Mouse (Mus musculus) liver, postnatal 0 days (tissue): ENCODE data around the gene Fn1. TPM values are rescaled to one million over a fixed set of nuclear protein-coding genes. Genes with fewer than 3 reads are reported as not detected.

Experiments
- ATAC-seq: fragments of 200-750 bp; cut with Nextera tagmentation; 2 replicates; pipeline ENCODE4 v1.8.0; 2017; ENCODE audit warnings: mild to moderate bottlenecking, moderate library complexity
- DNase-seq: peaks from one replicate; pipeline ENCODE4 v3.0.0-alpha.2; 2016
- H3K27ac ChIP-seq: fragments of 300-500 bp; sonication (generic); 2 replicates; pipeline ENCODE4 v1.5.1; 2014; ENCODE audit warnings: antibody characterized with exemption, moderate library complexity, mild to moderate bottlenecking, low read depth
- H3K27me3 ChIP-seq: fragments of 300-500 bp; sonication (generic); 2 replicates; pipeline ENCODE4 v1.6.1; 2014; ENCODE audit warnings: low read length, control low read depth, mixed read lengths; ENCODE audit not compliant: insufficient read depth
- H3K36me3 ChIP-seq: fragments of 300-500 bp; sonication (generic); replicated peaks from 2 replicates; pipeline ENCODE4 v1.6.1; 2014; ENCODE audit warnings: mild to moderate bottlenecking, control low read depth, low read length, moderate library complexity, mixed read lengths; ENCODE audit not compliant: insufficient read depth
- H3K4me1 ChIP-seq: fragments of 300-500 bp; sonication (generic); 2 replicates; pipeline ENCODE4 v1.6.1; 2014; ENCODE audit warnings: antibody characterized with exemption, mild to moderate bottlenecking, control low read depth; ENCODE audit not compliant: insufficient read depth
- H3K4me2 ChIP-seq: fragments of 300-500 bp; sonication (generic); 2 replicates; pipeline ENCODE4 v1.6.1; 2014; ENCODE audit warnings: low read depth, mild to moderate bottlenecking, low read length, moderate library complexity, mixed read lengths
- H3K4me3 ChIP-seq: fragments of 300-500 bp; sonication (generic); 2 replicates; pipeline ENCODE4 v1.5.1; 2014; ENCODE audit warnings: low read depth, low read length
- H3K9ac ChIP-seq: fragments of 300-500 bp; sonication (generic); replicated peaks from 2 replicates; pipeline ENCODE4 v1.6.1; 2014; ENCODE audit warnings: mild to moderate bottlenecking, moderate library complexity
- H3K9me3 ChIP-seq: fragments of 300-500 bp; sonication (generic); 2 replicates; pipeline ENCODE4 v1.6.1; 2016; ENCODE audit warnings: mild to moderate bottlenecking, control low read depth, low read length, mixed read lengths
- CTCF ChIP-seq: sonication (generic); IDR thresholded peaks from 2 replicates; pipeline ENCODE4 v1.5.1; 2016; ENCODE audit warnings: antibody characterized with exemption, low read depth
- EP300 ChIP-seq: IDR thresholded peaks from 2 replicates; pipeline ENCODE4 v1.6.1; 2016; ENCODE audit warnings: antibody characterized with exemption, low read depth, mild to moderate bottlenecking
- WGBS: fragments of 180-500 bp; shearing (Covaris S2); extraction: QIAGEN DNeasy Blood & Tissue Kit; methylation state at CpG from one replicate; pipeline ENCODE4 v1.1.7; 2014; ENCODE audit not compliant: insufficient replicate concordance; 5-methylcytosine and 5-hydroxymethylcytosine counted together
- polyA plus RNA-seq: library from polyadenylated mRNA; unstranded; fragments of >200 nt; fragmentation: Nextera tagmentation; extraction: Ambion mirVana; gene quantifications from 2 replicates; pipeline ENCODE4 v1.2.1, GENCODE M21; 2015

The Fn1 gene
- polyA plus RNA-seq, 1 experiment from 2014 or later: 450 TPM

DNA sequence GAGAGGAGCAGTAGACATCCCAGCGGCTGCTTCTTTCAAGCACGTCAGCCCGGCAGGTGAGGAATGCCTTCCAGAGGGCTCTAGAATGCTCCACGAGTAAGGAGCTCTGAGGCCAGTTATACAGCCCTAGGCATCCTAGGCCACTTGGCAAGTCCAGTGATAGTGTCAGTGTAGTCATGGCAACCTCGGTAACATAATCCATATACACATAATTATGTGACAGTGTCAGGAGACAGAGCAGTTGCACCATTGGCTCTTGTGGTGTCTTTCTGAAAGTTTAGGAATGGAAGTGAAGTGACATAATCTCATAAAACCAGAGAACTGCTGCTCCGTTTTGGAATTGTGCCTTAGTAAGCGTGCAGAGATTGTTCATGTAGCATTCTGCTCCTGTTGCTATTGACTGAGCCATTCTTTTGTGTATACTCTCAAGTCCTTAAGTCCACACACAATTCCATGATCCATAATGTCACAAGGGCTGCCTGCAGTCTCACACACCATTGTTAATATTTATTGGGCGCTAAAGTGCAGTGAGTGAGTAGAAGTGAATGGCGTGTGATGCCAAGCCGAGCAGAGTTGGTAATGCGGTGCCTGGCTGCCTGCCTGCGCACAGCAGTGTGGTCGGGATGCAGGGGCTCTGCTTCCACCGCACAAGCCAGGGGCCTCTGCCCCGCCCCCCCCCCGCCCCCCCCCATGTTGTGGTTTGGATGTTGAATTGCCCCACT, 85.0 kb downstream of the Fn1 start:
- WGBS: 75% methylated on average over 16 of the region's 16 CpGs
- ATAC-seq (no peak), DNase-seq (no peak)
- Histone ChIP-seq H3K4me1 (no peaks in the 10 kb centered on the region), H3K27ac (no peak overlapping the region), H3K36me3 (peaks cover 83% of the 10 kb centered on the region), H3K4me2 (no peak overlapping the region), H3K27me3 (no peaks in the 10 kb centered on the region), H3K9me3 (no peaks in the 10 kb centered on the region), H3K9ac (no peak overlapping the region), H3K4me3 (no peak overlapping the region)
- TF ChIP-seq EP300 (no peak), CTCF (no peak)

- H3K36me3 ChIP-seq: peaks cover 71% of the 10 kb centered on the region
- DNase-seq: no peak
These were observed 88.7 kb downstream of the Fn1 start for GRCm38 (mm10) chr1:71564291-71564690.

GRCm38 (mm10) chr1:71560626-71561025, 92.4 kb downstream of the Fn1 start:
- H3K27ac ChIP-seq: no peak overlapping the region
- TF ChIP-seq CTCF: no peak
- no peak for TF ChIP-seq EP300
- 93% methylated on average over 4 of the region's 4 CpGs for WGBS
- ATAC-seq: no peak
- H3K27me3 ChIP-seq: no peaks in the 10 kb centered on the region
- DNase-seq: no peak
- peaks cover 39% of the 10 kb centered on the region for H3K36me3 ChIP-seq
- H3K4me2 ChIP-seq: no peak overlapping the region
- no peak overlapping the region for H3K4me3 ChIP-seq
- no peaks in the 10 kb centered on the region for H3K9me3 ChIP-seq
- H3K9ac ChIP-seq: no peak overlapping the region
- peaks cover 12% of the 10 kb centered on the region for H3K4me1 ChIP-seq

More at GRCm38 (mm10) chr1:71564291-71564690, 88.7 kb downstream of the Fn1 start:
- Histone ChIP-seq H3K9ac (no peak overlapping the region), H3K27ac (no peak overlapping the region), H3K4me2 (no peak overlapping the region), H3K4me1 (no peaks in the 10 kb centered on the region), H3K9me3 (no peaks in the 10 kb centered on the region), H3K27me3 (no peaks in the 10 kb centered on the region), H3K4me3 (no peak overlapping the region)
- ATAC-seq: no peak
- WGBS: 85% methylated on average over 7 of the region's 7 CpGs
- TF ChIP-seq CTCF (no peak), EP300 (no peak)

GRCm38 (mm10) chr1:71556688-71557612, 96.0 kb downstream of the Fn1 start, which contains the start of gene Atic:
TSS of gene Atic (plus strand) at chr1:71557150.
- WGBS: under 1% methylated on average over 55 of the region's 55 CpGs
- Histone ChIP-seq H3K4me3 (peak within 1 kb of the TSS; percentile 64), H3K36me3 (peaks cover 13% of the 10 kb centered on the region), H3K4me2 (peak within 1 kb of the TSS; percentile 95), H3K27me3 (no peaks in the 10 kb centered on the region), H3K9me3 (no peaks in the 10 kb centered on the region), H3K27ac (peak within 1 kb of the TSS; percentile 73), H3K9ac (peak within 1 kb of the TSS; percentile 69), H3K4me1 (peaks cover 12% of the 10 kb centered on the region)
- DNase-seq: peak; percentile 96
- no peak for TF ChIP-seq EP300
- TF ChIP-seq CTCF: 0 out of 2 replicates have a peak, but pooled peaks have one; percentile 10
- ATAC-seq: peak; percentile 99

DNA sequence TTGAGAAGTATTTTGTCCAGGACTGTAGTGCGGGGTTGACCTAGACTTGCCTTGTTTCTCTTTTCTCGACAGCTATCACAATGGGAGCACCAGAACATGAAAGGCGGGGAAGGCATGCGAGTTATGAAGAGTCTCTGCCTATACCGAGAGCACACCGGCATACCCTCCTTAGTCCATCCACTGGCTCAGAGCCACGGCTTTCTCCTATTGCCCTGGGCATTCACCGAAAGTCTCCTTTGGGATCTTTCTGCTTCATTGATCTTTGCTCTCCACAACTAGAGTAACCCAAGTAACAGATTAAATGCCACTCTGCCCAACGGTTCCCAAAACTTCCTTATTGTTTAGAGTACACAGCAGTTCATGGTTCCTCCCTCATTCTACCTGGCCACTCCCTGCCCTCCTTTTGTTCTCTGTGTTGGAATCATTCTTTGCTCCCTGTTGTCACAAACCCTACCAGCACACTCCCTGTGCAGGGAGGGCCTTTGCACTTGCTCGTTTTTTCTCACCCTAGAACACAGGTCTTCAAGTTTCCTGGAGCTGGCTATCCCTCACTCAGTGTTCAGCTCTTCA, 102.3 kb downstream of the Fn1 start:
- Histone ChIP-seq H3K27me3 (no peaks in the 10 kb centered on the region), H3K4me1 (no peaks in the 10 kb centered on the region), H3K4me2 (no peak overlapping the region), H3K27ac (no peak overlapping the region), H3K9me3 (no peaks in the 10 kb centered on the region), H3K36me3 (no peaks in the 10 kb centered on the region), H3K4me3 (no peak overlapping the region), H3K9ac (no peak overlapping the region)
- 76% methylated on average over 10 of the region's 10 CpGs for WGBS
- no peak for DNase-seq
- TF ChIP-seq CTCF (no peak), EP300 (no peak)
- no peak for ATAC-seq

GRCm38 (mm10) chr1:71540437-71540836, 112.6 kb downstream of the Fn1 start:
- TF ChIP-seq CTCF (no peak), EP300 (no peak)
- no peak for DNase-seq
- 80% methylated on average over 3 of the region's 3 CpGs for WGBS
- no peak overlapping the region for H3K9ac ChIP-seq
- no peaks in the 10 kb centered on the region for H3K27me3 ChIP-seq
- no peak overlapping the region for H3K4me3 ChIP-seq
- ATAC-seq: no peak
- no peak overlapping the region for H3K27ac ChIP-seq
- no peaks in the 10 kb centered on the region for H3K9me3 ChIP-seq
- H3K4me2 ChIP-seq: no peak overlapping the region
- H3K4me1 ChIP-seq: no peaks in the 10 kb centered on the region
- H3K36me3 ChIP-seq: no peaks in the 10 kb centered on the region
